Mouse (Mus musculus) neural tube, embryonic 12.5 days (tissue): ENCODE results near the gene Ranbp3. TPM values are rescaled to one million over a fixed set of nuclear protein-coding genes. Genes with fewer than 3 reads are reported as not detected.
"Not testable (repeated sequence)": the region's sequence is repeated elsewhere in the genome, so short reads cannot be mapped to it uniquely, and the experiment has no call there.

ENCODE experiments used
- ATAC-seq: fragments of 200-750 bp; cut with Nextera tagmentation; 2 replicates; pipeline ENCODE4 v1.8.0; 2017; ENCODE audit warnings: low read depth, mild to moderate bottlenecking, moderate TSS enrichment, moderate library complexity; ENCODE audit not compliant: low FRiP score
- H3K27ac ChIP-seq: fragments of 300-500 bp; sonication (generic); 2 replicates; pipeline ENCODE4 v1.5.1; 2016
- H3K27me3 ChIP-seq: fragments of 300-500 bp; sonication (generic); replicated peaks from 2 replicates; pipeline ENCODE4 v1.6.1; 2016; ENCODE audit warnings: mild to moderate bottlenecking
- H3K36me3 ChIP-seq: fragments of 300-500 bp; sonication (generic); 2 replicates; pipeline ENCODE4 v1.6.1; 2016; ENCODE audit warnings: mild to moderate bottlenecking
- H3K4me1 ChIP-seq: fragments of 300-500 bp; sonication (generic); 2 replicates; pipeline ENCODE4 v1.6.1; 2016
- H3K4me2 ChIP-seq: fragments of 300-500 bp; sonication (generic); replicated peaks from 2 replicates; pipeline ENCODE4 v1.6.1; 2016; ENCODE audit warnings: mild to moderate bottlenecking
- H3K4me3 ChIP-seq: fragments of 300-500 bp; sonication (generic); 2 replicates; pipeline ENCODE4 v1.5.1; 2016
- H3K9ac ChIP-seq: fragments of 300-500 bp; sonication (generic); 2 replicates; pipeline ENCODE4 v1.6.1; 2016; ENCODE audit warnings: mild to moderate bottlenecking
- H3K9me3 ChIP-seq: fragments of 300-500 bp; sonication (generic); 2 replicates; pipeline ENCODE4 v1.6.1; 2016; ENCODE audit warnings: mild to moderate bottlenecking
- WGBS: fragments of 180-500 bp; shearing (Covaris S2); methylation state at CpG from one replicate; pipeline ENCODE4 v1.1.7; 2016; 5-methylcytosine and 5-hydroxymethylcytosine counted together
- polyA plus RNA-seq: library from polyadenylated mRNA; unstranded; fragments of >200 nt; fragmentation: Nextera tagmentation; extraction: Ambion mirVana; gene quantifications from 2 replicates; pipeline ENCODE4 v1.2.1, GENCODE M21; 2016

Gene Ranbp3
- 105 and 106 TPM in 2 replicates for polyA plus RNA-seq

DNA sequence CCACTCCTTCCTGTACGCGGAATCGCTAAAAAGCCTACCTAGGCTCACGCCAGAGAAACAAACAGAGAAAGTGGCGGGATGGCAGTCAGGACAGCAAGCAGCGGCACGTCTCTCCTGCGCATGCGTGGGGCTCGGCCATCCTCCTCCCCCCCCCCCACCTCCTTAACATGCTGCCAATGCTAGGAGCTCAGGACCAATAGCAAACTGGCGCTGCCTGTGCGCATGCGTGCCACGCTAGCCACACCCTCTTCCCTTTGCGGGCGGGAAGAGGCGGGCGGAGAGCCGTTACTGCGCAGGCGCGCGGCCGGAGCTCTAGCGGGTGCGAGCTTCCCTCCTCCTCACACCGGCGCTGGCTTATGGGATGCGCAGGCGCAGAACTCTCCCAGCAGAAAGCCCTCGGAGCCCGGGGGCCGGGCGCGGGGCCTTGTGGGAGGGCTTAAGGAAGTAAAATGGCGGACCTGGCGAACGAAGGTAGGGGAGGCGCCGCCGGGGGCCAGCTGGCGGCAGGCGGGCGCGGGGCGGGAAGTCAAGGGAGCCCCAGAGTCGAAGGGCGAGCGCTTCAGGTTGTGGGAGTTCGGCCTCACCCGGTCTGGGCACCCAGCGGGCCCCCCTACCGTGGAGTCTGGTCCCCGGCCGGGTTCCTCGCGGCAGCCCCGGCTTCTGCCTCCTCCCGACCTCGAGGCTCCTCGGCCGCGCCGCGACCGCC, at the start of gene Ranbp3:
TSS of gene Ranbp3 (plus strand) at position 354 of the 706 bp plus-strand sequence.
- no peaks in the 10 kb centered on the region for H3K9me3 ChIP-seq
- H3K27me3 ChIP-seq: peaks cover 1% of the 10 kb centered on the region; the same call in 1 of the 2 replicates
- under 1% methylated on average over 60 of the region's 66 CpGs for WGBS
- peaks cover 18% of the 10 kb centered on the region for H3K36me3 ChIP-seq
- peak within 1 kb of the TSS; percentile 94 for H3K4me3 ChIP-seq
- H3K4me2 ChIP-seq: peak within 1 kb of the TSS; percentile 75
- ATAC-seq: peak; percentile 82
- H3K4me1 ChIP-seq: peaks cover 33% of the 10 kb centered on the region
- peak within 1 kb of the TSS; percentile 96 for H3K9ac ChIP-seq
- peak within 1 kb of the TSS; percentile 42; the same call in 1 of the 2 replicates for H3K27ac ChIP-seq

- no peaks in the 10 kb centered on the region for H3K9me3 ChIP-seq
- peaks cover 28% of the 10 kb centered on the region for H3K36me3 ChIP-seq
- WGBS: 88% methylated on average over 3 of the region's 3 CpGs
- no peak overlapping the region for H3K27ac ChIP-seq
- H3K4me3 ChIP-seq: no peak overlapping the region
- peak overlapping the region; percentile 95 for H3K4me2 ChIP-seq
- H3K4me1 ChIP-seq: peaks cover 23% of the 10 kb centered on the region
- no peak for ATAC-seq
- no peak overlapping the region for H3K9ac ChIP-seq
- no peaks in the 10 kb centered on the region for H3K27me3 ChIP-seq
Observed at GRCm38 (mm10) chr17:56625495-56625894, 47.6 kb upstream of the Ranbp3 start.

- WGBS: 1% methylated on average over 32 of the region's 32 CpGs
- H3K27ac ChIP-seq: no peak overlapping the region
- H3K4me1 ChIP-seq: peaks cover 23% of the 10 kb centered on the region
- peaks cover 22% of the 10 kb centered on the region for H3K36me3 ChIP-seq
- H3K9ac ChIP-seq: peak overlapping the region; percentile 84
- no peaks in the 10 kb centered on the region for H3K9me3 ChIP-seq
- peak overlapping the region; percentile 98 for H3K4me3 ChIP-seq
- H3K4me2 ChIP-seq: peak overlapping the region; percentile 95
- no peaks in the 10 kb centered on the region for H3K27me3 ChIP-seq
- ATAC-seq: no peak; the same call in 1 of the 2 replicates
Observed at GRCm38 (mm10) chr17:56626260-56626659, 46.8 kb upstream of the Ranbp3 start.

DNA sequence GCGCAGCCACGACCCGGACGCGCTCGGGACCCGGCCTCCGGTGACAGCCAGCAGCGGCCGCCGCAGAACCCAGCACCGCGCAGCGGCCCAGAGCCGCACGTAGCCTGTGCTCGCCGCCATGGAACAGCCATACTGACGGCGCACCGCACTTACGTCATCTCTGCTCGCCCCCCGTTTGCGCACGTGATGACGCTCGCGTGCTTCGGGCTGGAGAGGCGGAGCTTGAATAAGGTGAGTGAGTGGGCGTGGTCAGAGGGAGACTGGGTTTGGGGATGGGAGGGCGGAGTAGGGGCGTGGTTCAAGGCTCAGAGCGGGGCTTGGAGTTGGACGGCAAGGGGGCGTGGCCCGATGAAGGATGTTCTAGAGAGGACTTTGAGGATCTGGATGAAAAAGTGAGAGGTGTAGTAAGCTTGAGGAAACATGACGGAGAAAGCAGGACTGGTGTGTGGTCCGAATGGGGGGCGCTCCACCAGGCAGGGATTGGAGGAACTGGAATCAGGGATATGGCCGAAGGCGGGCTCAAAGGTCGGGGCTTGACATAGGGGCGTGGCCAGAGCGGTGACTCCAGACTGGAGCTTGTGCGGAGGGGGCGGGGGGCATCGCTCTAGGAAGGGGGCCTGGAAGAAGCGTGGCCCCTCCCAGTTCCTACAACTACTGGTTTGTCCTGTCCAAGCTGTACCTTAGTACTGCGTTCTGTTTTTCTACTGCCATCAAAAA, 46.2 kb upstream of the Ranbp3 start, which contains the start of gene Lonp1:
TSS of gene Lonp1 (minus strand) at position 134 of the 717 bp plus-strand sequence.
- WGBS: under 1% methylated on average over 51 of the region's 51 CpGs
- no peaks in the 10 kb centered on the region for H3K9me3 ChIP-seq
- no peaks in the 10 kb centered on the region for H3K27me3 ChIP-seq
- peak; percentile 92 for ATAC-seq
- H3K27ac ChIP-seq: no peak within 1 kb of the TSS
- H3K36me3 ChIP-seq: peaks cover 16% of the 10 kb centered on the region
- H3K4me2 ChIP-seq: peak within 1 kb of the TSS; percentile 95
- H3K4me3 ChIP-seq: peak within 1 kb of the TSS; percentile 98
- peak within 1 kb of the TSS; percentile 84 for H3K9ac ChIP-seq
- peaks cover 23% of the 10 kb centered on the region for H3K4me1 ChIP-seq

DNA sequence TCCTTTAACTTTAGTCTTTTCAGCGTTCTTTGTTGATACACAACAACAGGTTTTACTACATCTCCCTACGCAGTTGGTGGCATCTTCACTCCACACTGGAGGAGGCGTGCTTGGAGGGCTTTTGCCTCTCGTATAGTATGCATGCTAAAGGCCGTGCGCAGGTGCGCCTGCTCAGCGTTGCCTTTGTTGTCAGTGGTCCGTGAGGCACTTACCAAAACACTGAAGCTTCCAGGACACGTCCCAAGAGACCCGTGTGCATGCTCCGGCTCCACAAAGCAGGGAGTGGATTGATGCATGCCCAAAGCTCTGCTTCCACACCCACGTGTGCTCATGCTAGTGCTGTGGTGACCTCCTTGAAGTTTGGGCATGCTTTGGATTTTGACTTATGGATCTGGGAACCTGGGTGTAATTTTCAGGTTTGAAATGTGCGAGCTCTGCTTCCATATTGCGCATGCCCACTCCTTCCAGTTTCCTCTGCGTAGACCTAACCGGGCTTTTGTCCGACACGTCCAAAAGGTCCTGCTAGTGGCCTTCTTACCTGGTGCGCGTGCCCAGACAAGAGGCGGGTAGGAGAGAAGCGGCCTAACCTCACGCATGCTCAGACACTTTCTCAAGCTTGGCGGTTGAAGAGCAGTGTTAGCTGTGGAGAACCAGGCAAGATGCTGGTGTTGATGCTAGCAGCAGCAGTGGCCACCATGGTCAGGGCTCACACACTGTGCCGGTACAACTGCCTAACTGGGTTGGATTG, 45.4 kb upstream of the Ranbp3 start, which contains the start of gene Catsperd:
TSS of gene Catsperd (plus strand) at position 614 of the 748 bp plus-strand sequence.
- Histone ChIP-seq H3K9me3 (no peaks in the 10 kb centered on the region), H3K27ac (no peak within 1 kb of the TSS), H3K4me1 (peaks cover 23% of the 10 kb centered on the region), H3K36me3 (peaks cover 8% of the 10 kb centered on the region), H3K9ac (peak within 1 kb of the TSS; percentile 8; the same call in 1 of the 2 replicates), H3K4me2 (peak within 1 kb of the TSS; percentile 95), H3K4me3 (peak within 1 kb of the TSS; percentile 98), H3K27me3 (no peaks in the 10 kb centered on the region)
- 7% methylated on average over 26 of the region's 26 CpGs for WGBS
- peak; percentile 67 for ATAC-seq

- not testable (repeated sequence) for H3K9ac ChIP-seq, H3K27me3 ChIP-seq, H3K27ac ChIP-seq, H3K4me2 ChIP-seq, ATAC-seq, H3K36me3 ChIP-seq, H3K9me3 ChIP-seq, H3K4me3 ChIP-seq
- peaks cover 23% of the 10 kb centered on the region for H3K4me1 ChIP-seq
- WGBS: 89% methylated on average over 27 of the region's 27 CpGs
Observed at GRCm38 (mm10) chr17:56629800-56630781, 43.0 kb upstream of the Ranbp3 start.

DNA sequence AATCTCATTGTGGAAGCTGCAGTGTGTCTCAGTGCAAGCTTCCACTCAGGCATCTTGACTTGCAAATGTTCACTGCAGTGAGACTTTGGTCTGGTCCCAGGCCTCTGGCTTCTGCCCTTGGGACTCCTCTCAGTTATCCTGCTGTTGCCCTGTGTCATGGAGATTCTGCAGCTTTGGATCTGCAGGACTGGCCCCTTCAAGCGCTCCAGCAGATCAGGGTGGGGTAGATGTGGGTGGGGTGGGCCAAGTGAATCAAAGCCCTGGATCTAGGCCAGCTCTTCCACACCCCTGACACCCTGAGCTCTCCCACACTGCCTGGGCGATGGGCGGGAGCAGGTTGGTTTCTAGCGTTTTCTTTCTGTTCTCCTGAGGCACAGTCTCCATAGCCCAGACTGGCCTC, 41.3 kb upstream of the Ranbp3 start:
- ATAC-seq: no peak
- Histone ChIP-seq H3K4me3 (no peak overlapping the region), H3K9ac (no peak overlapping the region), H3K4me2 (no peak overlapping the region), H3K9me3 (no peaks in the 10 kb centered on the region), H3K27ac (no peak overlapping the region), H3K27me3 (no peaks in the 10 kb centered on the region), H3K4me1 (peaks cover 11% of the 10 kb centered on the region), H3K36me3 (no peaks in the 10 kb centered on the region)
- 56% methylated on average over 4 of the region's 4 CpGs for WGBS

- Histone ChIP-seq H3K4me2 (no peak overlapping the region), H3K27ac (no peak overlapping the region), H3K27me3 (no peaks in the 10 kb centered on the region), H3K9ac (no peak overlapping the region), H3K36me3 (no peaks in the 10 kb centered on the region), H3K4me1 (no peaks in the 10 kb centered on the region), H3K4me3 (no peak overlapping the region), H3K9me3 (no peaks in the 10 kb centered on the region)
- no peak for ATAC-seq
- 81% methylated on average over 6 of the region's 6 CpGs for WGBS
Observed at GRCm38 (mm10) chr17:56634023-56634422, 39.1 kb upstream of the Ranbp3 start.

GRCm38 (mm10) chr17:56643237-56643636, 29.9 kb upstream of the Ranbp3 start:
- H3K4me2 ChIP-seq: no peak overlapping the region
- ATAC-seq: no peak
- H3K4me1 ChIP-seq: no peaks in the 10 kb centered on the region
- 83% methylated on average over 4 of the region's 4 CpGs for WGBS
- H3K9ac ChIP-seq: no peak overlapping the region
- no peaks in the 10 kb centered on the region for H3K9me3 ChIP-seq
- no peaks in the 10 kb centered on the region for H3K27me3 ChIP-seq
- H3K36me3 ChIP-seq: no peaks in the 10 kb centered on the region
- no peak overlapping the region for H3K27ac ChIP-seq
- H3K4me3 ChIP-seq: no peak overlapping the region

DNA sequence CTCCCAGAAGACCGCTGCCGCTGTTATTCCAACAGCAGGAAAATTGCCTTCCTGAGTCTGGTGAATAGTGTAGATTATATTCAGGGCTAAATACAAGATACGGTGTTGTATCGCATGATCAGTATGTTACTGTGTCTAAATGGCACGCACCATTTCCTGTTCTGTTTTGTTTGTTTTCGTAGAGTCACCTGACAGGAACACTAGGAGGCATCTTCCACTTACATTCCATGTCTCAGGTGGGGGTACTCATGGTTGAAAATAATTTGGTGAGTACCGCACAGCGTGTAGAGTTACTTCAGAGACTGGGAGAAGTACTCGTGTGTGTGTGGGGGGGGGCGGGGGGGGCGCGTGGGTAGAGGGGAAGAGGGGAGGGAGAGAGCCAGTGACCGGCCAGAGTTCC, 25.5 kb upstream of the Ranbp3 start:
- Histone ChIP-seq H3K4me3 (no peak overlapping the region), H3K27ac (no peak overlapping the region), H3K9ac (no peak overlapping the region), H3K4me2 (no peak overlapping the region), H3K4me1 (no peaks in the 10 kb centered on the region), H3K27me3 (no peaks in the 10 kb centered on the region), H3K9me3 (no peaks in the 10 kb centered on the region), H3K36me3 (no peaks in the 10 kb centered on the region)
- no peak for ATAC-seq
- WGBS: 78% methylated on average over 10 of the region's 13 CpGs

- H3K4me1 ChIP-seq: no peaks in the 10 kb centered on the region
- ATAC-seq: no peak
- H3K9ac ChIP-seq: no peak overlapping the region
- no peak overlapping the region for H3K4me3 ChIP-seq
- no peaks in the 10 kb centered on the region for H3K36me3 ChIP-seq
- H3K27me3 ChIP-seq: no peaks in the 10 kb centered on the region
- WGBS: 32% methylated on average over 10 of the region's 10 CpGs
- no peak overlapping the region for H3K27ac ChIP-seq
- no peaks in the 10 kb centered on the region for H3K9me3 ChIP-seq
- no peak overlapping the region for H3K4me2 ChIP-seq
Observed at GRCm38 (mm10) chr17:56651801-56652200, 21.3 kb upstream of the Ranbp3 start.
